Mouse (Mus musculus): Measurements from ENCODE around the gene Entpd7. TPM values are rescaled to one million over a fixed set of nuclear protein-coding genes. Genes with fewer than 3 reads are reported as not detected.

Gene Entpd7
- total RNA-seq, 2 experiments from 2014 or later: 12.3 to 22.0 TPM

DNA sequence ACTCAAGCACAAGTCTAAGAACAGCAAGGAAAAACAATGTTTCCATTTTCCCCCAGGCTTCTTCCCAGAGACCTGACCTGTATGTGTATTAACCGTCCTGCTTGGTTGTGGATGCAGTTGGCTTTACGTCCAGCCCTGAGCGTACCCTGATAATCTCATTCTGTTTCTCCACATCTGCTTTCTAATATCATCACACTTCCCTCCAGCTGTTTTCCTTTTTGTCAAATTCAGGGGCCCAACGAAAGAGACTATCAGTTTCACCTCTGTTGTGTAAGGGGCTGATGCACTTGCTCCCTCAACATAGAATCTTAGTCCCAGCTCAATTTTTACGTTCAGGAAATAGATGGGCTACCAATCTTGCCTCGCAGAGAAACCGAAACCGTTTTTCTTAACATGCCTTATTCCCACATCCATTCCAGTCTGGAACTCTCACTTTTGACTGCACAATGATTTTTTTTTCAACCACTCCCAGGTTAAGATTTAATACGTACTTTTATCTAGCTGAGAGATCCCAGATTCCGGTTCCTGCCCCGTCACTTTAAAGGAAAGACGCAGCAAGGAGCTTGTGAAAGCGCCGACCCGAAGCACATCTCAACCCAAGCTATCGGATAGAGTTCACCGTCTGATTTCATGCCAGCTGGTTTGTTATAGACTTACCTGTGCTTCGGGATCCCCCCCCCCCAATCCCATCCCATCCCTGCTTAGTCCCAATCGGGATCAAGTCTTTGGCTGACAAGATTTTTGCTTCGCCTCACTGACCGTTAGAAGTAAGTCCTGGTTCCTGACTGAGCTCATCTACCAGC lies 15.8 kb upstream of the Entpd7 start:
- 0 out of 2 replicates have a peak, but pooled peaks have one; percentile 3 for ATAC-seq (replicated peaks; ENCODE audit: poor library complexity, severe bottlenecking)

DNA sequence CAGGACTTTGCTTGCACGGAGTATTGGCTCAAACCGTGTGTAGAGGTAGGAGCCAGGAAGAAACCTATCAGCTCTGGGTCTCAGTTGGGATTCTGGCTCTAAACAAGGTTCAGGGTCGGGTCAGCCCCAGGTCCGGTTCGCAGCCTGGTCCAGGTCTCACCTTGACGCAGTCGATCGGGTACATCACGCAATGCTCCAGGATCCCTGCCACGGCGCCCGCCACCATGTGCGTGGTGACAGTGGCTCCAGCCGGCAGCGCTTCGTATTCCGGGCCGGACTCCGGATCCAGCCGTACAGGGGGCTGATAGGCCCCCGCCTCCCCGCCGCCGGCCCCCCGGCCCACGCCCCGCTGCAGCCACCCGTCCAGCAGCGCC lies 15.2 kb upstream of the Entpd7 start:
- no peak for ATAC-seq (replicated peaks; ENCODE audit: poor library complexity, severe bottlenecking)

DNA sequence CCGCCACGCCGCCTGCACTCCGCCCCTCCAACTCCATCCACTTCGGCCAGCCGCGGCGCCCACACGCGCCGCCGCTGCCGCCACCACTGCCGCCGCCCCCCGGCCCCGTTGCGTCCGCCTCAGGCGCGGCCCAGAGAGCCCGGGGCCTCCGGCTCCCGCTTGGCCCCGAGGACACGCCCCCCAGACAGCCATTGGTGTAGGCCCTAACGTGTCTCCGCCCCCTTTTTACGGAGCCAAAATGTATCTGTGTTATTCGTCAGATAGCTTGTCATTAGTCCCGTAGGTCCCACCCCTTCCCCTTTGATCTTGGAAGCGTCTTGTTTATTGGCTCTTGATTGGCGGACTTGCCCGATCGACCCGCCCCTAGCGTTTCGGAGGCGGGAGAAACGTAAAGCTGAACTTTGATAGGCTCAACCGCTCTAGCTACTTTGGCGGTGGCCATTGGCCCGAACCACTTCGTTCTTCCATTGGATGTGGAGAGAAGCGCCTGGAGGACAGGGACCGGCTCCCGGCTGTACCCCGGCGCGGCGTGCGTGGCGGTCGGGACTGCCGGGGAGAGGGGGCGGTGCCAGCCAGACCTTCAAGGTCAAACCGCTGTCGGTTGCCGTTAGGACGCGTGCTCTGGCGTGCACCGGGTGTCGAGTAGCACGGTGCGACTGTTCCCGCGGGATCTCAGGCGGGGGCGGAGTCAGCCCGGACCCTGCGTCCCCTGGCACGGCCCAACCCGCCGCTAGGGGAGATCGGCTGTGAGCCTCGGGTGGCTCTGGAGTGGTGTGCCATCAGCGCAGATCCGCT lies 14.5 kb upstream of the Entpd7 start, which contains the start of gene Slc25a28:
Gene Slc25a28, minus strand, starts transcription at position 152 of the 795 bp plus-strand sequence.
- peak; percentile 71 for ATAC-seq (replicated peaks; ENCODE audit: poor library complexity, severe bottlenecking)

DNA sequence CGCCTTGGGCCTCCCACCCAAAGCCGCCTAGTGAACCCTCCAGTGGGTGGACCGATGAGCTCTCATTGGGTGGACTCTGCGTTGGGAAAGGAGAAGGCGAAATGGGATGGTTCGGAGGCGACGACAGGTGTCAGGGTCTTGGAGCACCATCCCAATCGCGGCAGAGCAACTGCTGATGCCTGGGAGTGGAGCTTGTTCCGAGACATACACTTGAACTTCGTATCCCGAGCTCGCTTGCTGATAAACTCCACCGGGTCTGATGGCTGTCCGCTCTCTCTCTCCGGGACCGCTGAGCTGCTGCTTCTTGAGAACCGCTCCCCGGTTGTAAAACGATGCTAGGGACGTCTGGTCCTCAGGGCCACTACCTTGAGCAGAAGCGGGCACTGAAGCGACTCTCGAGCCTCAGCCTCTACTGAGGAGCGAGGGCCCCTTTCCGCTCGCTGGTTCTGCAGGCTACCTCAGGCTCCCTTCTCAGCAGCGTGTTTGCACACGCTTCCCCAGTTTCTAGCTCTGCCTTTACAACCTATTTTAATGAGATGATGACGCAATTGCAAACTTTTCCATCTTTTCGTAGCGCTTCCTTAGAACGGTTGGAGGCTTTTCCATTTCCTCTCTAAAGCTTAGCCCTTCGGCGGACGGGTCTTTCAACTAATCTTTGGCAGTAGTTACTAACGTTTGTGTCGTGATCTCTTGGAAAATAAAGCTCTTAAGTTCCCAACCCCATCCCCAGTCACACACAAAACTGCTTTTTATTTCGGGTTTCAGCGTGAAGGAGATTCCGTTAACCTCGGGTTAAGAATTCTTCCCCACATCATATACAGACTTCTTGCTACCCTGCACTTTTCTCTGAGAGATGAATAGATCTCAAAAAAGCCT lies 13.7 kb upstream of the Entpd7 start:
- ATAC-seq (replicated peaks; ENCODE audit: poor library complexity, severe bottlenecking): peak; percentile 14

DNA sequence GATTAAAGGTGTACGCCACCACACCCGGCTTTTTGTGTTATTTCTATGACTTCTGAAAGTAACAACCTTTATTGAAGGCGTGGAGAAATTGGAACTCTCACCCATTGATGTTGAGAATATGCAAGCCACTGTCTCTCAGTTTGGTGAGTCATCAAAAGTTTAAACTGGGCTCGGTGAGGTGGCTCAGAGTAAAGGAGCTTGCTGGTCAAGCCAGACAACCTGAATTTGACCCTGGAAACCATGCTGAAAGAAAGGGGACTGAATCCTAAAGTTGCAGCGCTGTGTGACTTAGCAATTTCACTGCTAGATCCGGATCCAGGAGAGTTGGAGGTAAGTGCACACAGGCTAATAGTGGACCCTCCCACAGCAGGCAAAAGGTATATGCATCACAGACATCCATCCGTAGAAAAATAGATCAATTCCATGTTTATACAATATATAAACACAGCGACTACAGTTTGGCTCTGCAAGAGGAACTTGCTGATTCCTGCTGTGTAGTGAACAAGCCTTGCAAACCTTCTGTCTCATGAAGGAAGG lies 10.9 kb upstream of the Entpd7 start:
- no peak for ATAC-seq (replicated peaks; ENCODE audit: poor library complexity, severe bottlenecking)

DNA sequence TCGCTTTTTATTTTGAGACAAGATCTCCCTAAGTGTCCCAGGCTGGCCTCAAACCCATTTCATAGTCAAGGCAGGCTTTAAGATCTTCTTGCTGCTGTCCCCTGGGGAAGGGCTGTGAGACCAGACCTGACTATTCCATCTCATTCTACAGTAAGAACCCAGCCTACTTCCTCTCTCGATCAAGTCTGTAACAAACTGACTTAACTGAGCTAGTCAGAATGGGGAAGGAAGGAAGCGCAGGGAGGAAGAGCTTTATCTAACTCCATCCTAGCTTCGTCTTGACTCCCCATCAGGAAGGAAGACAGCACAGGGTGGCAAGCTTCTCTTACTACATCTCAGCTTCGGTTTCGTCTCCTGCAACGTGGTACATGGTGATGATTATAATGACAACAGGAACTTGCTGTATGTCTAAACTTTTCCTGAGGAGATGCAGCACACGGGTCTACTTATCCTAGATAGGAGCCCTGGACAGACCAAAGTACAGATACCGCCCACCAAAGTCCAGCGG lies 9.9 kb upstream of the Entpd7 start:
- ATAC-seq (replicated peaks; ENCODE audit: poor library complexity, severe bottlenecking): peak; percentile 54

DNA sequence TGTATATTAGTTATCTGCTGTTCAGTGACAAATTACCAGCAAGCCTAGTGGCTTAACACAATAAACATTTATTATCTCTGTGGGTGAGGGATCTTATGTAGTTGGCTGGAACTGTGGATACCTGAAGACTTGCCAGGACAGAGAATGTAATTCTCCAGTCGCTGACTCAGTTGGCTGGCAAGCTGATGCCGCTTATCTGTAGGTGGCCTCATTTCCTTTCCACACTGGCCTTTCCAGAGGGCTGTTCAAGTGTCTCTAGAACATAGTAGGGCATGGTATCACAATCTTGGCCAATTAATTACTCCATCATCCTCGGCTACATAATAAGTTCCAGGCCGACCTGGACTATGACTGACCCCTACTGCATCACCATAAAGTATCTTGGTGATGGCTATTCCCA lies 7.9 kb upstream of the Entpd7 start:
- ATAC-seq (replicated peaks; ENCODE audit: poor library complexity, severe bottlenecking): no peak

DNA sequence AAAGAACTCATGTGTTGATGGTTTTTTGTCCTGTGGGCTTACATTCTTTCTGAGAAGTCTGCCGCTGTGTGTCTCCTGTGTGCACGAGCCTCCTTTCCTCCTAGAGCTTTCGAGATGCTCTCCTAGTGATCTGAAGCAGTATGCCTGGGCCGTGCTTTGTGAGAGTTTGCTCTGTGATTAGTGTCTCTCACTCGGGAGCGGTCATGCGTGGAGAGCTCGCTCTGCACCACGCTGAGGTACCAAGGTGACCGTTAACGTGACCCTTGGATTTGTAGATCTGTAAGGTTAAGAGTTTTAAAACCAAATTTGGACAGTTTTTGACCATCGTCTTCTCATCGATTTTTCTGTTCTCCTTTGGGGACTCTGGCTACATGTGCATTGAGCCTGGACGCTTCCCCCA lies 3.3 kb downstream of the Entpd7 start:
- no peak for ATAC-seq (replicated peaks; ENCODE audit: poor library complexity, severe bottlenecking)

DNA sequence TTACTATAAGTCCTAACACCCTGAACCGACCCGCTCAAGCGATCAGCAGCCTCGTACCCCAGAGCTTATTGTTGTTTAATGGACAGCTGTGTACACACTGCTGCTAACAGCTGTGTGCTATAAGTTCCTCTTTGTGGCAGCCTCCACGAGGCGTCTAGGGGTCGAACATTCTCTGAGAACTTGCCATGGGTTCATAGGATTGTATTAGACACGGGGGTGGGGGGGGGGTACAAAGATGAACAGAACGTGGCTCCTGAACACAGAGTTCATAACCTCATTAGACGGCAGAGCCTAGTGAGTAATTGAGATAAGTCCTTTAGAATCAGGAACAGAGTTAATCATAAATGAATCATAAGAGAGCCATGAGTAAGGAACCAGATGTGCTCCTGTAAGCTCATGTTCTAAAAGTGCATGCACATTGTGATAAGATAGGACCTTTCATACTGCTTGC lies 6.1 kb downstream of the Entpd7 start:
- ATAC-seq (replicated peaks; ENCODE audit: poor library complexity, severe bottlenecking): peak; percentile 33; the same call in 1 of the 2 replicates

DNA sequence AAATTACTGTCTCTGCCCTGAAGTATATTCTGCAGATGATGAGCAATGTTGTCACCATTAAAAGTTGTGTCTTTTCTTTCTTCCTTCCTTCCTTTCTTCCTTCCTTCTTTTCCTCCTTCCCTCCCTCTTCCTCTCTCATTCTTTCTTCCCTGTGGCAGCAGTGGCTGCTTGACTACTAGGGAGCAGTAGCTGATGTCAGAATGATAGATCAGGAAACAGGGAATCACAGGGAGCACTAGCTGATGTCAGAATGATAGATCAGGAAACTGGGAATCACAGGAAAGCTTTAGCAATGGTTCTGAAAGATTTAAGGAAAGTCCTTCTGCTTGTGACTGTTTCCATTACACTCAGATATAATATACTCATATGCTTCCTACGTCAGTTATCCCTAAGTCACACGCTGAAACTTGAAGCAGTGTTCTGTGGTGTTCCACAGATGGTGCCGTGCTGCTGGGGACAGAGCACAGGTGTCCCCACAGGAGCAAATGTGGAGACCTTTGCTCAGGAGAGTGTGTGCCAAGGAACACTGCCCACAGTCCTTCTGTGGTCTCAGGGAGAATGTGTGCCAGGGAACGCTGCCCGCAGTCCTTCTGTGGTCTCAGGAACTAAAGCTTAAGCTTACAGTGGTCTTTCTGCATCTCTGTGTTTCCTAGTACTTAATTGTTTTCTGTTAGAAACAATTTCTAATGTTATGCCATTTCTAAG lies 8.3 kb downstream of the Entpd7 start:
- no peak for ATAC-seq (replicated peaks; ENCODE audit: poor library complexity, severe bottlenecking)

DNA sequence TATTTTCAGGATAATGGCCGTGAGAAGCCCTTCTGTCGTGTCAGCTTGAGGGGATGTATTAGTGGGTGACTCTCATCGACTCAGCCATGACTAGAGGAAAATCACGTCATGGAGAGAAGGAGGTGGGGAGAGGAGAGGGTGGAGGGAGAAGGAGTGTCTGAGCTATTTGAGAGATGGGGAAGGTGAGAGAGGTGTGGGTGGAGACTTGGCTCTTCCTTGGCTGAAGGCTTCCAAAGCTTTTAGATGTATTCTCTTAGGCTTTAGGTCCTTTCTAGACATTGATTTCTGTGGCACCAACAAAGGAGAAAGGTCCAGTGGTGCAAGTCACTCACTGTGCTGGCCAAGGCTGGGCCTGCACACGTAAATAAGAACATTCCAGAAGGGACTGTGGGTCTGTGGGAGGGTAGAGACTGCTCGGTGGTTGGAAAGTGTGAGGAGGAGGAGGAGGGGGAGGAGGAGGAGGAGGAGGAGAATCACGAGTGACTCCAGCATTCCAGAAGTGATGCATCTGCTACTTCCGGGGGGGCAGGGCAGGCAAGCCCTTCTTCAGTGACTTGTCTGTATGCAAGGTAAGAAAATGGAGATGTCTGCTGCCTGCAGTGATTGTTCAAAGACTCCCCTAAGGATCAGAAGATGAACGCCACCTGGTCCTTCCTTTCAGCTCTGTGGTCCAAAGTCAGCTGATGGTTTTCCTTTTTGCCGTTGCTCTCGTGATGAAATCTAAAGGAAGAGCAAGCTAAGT lies 9.7 kb downstream of the Entpd7 start:
- ATAC-seq (replicated peaks; ENCODE audit: poor library complexity, severe bottlenecking): no peak

DNA sequence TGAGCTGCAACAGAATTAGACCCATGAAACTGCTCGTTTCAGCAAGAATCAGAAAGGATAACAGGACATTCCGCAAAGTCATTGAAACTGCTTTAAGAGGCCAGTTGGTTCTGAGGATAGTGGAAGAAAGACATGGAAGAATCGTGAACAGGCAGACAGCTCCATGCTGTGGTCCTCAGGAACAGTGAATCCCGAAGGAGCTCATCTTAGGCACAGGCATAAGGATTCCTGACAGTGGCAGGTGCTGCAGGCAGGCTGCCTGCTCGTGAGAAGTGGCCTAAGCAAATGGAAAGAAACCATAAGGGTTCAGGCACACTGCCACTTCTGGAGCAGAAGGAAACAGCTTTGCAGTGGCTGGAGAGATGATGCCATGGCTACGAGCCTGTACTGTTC lies 10.3 kb downstream of the Entpd7 start:
- no peak for ATAC-seq (replicated peaks; ENCODE audit: poor library complexity, severe bottlenecking)

DNA sequence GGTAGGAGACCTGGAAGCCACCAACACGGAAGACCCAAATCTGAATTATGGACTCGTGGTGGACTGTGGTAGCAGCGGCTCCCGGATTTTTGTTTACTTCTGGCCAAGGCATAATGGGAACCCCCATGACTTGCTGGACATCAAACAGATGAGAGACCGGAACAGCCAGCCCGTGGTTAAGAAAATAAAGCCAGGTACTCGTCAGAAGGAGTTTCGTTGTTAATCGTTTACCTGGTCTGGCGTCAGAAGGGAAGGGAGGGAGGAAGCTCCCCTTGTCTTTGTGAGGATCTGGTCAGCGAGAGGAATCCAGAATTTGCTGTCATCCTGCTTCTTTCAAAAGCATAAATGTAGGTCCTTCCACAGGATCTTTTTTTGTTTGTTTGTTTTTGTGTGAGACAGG lies 14.7 kb downstream of the Entpd7 start:
- no peak for ATAC-seq (replicated peaks; ENCODE audit: poor library complexity, severe bottlenecking)

DNA sequence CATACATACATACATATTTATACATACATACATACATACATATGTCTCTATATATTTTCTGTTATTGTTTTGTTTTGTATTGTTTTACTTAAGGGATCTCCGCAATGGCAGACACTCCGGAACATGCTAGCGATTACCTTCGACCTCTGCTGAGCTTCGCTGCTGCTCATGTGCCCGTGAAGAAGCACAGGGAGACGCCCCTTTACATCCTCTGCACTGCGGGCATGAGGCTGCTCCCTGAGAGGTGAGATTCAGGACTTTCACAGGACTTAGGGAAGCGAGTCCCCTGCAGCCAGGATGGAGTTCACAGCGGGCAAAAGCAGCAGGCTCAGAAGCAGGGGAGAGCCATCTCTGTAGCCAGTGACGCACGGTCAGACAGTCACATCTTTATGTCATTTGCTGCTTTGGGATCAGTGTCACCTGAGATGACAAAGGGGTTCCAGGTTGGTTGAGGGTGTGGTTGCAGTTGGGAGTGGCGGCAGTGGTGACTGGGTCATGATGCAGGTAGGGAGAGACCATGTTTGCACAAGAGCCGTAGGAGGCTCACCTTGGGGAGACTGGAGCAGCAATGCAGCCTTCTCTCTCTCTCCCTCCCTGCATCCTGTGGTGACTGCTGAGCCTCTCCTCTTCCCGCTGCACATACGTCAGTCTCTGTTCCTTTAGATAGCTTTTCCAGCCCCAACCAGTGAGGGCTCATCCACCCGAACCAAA lies 15.5 kb downstream of the Entpd7 start:
- no peak for ATAC-seq (replicated peaks; ENCODE audit: poor library complexity, severe bottlenecking)

DNA sequence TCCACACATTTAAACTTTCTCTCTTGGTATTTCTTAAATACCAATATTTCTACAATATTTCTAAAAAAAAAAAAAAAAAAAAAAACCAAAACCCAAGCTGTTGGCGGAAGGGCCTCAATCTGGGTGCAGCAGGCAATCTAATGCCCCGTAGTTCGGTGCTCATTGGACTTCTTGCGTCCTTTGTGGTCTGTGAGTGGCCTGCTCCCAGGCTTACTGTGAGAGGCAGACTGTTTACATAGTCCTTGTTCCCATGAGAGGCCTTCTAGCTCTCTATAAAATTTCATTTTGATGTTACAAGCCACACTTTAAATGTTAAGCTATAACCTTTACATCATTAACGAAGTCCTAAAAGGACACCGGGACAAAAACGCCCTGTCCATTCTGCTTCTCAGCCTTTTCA lies 18.7 kb downstream of the Entpd7 start:
- ATAC-seq (replicated peaks; ENCODE audit: poor library complexity, severe bottlenecking): no peak

DNA sequence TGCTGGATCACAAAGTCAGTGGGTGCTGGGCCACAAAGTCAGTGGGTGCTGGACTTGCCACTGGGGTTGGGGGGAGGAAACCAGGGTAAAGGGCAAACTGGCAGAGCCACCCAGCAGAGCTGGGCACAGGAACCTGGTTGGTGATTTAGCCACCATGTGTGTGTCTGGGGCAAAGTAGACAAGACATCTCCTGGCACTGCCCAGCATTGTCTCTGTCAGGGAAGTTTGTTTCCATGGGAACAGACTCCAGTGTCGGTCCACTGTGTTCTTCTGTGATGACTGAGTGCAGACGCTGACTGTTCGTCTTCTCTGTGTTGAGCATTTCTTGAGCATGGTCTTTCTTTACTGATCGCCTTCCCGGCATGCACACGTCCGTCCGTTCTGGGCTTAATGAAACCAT lies 19.8 kb downstream of the Entpd7 start:
- no peak for ATAC-seq (replicated peaks; ENCODE audit: poor library complexity, severe bottlenecking)

DNA sequence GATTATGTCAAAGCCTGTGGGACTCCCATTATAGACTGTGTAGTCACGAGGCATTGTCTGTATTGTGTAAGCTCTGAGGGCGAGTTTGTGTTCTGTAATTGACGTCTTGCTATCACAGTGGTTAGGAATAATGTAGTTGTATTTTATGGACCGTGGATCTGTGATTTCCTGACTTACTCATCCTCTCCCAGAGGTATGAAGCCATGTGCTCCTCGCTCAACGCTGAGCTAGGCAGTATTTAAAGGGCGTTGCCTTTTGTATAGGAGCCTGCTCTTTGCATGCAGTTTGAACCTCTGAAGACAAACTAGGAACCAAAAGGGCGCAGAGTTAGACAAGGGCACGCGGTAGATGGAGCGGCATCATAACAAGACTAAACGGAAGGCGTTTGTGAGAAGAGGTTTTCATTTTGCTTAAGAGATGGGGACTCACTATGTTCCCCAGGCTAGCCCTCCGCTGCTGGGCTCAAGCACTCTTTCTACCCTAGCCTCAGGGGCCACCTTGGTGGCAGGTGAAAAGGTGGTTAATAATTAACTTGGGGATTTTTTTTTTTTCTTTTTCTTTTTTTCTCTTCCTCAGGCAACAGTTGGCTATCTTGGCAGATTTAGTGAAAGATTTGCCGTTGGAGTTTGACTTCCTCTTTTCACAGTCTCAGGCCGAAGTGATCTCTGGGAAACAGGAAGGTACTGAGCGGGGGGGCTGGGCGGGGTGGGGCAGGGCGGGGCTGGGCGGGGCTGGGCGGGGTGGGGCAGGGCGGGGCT lies 21.9 kb downstream of the Entpd7 start:
- peak; percentile 84 for ATAC-seq (replicated peaks; ENCODE audit: poor library complexity, severe bottlenecking)
